Mouse (Mus musculus) MEL (cell line): ENCODE measurements around the gene Mcm9. TPM values are rescaled to one million over a fixed set of nuclear protein-coding genes. Genes with fewer than 3 reads are reported as not detected.
"Not testable (repeated sequence)": the region's sequence is repeated elsewhere in the genome, so short reads cannot be mapped to it uniquely, and the experiment has no call there.

Experiments
- DNase-seq: peaks from one replicate; pipeline ENCODE4 v3.0.0; 2011; ENCODE audit warnings: low read depth, low spot score
- H3K27ac ChIP-seq: 2 replicates; pipeline ENCODE4 v1.5.1; 2012; ENCODE audit warnings: low read depth, mild to moderate bottlenecking, control low read depth, low read length, moderate library complexity; ENCODE audit not compliant: control insufficient read depth
- H3K27me3 ChIP-seq, 2 experiments: fragments of 150-350 bp in 1 of 2; sonication (generic) in 1 of 2; 2 replicates each; pipeline ENCODE4 v1.6.1; 2012; ENCODE audit warnings: low read length in 2 of 2, mild to moderate bottlenecking in 2 of 2, improper control_type of control experiment in 1 of 2, moderate library complexity in 1 of 2; ENCODE audit not compliant: insufficient read depth in 2 of 2, control insufficient read depth in 1 of 2
- H3K36me3 ChIP-seq, 2 experiments: 2 replicates each; pipeline ENCODE4 v1.6.1; 2012 to 2014; ENCODE audit warnings: low read length in 2 of 2, improper control_type of control experiment in 1 of 2, inconsistent platforms in 1 of 2, mild to moderate bottlenecking in 1 of 2; ENCODE audit not compliant: insufficient read depth in 2 of 2, control insufficient read depth in 1 of 2
- H3K4me1 ChIP-seq, 2 experiments: fragments of 150-350 bp in 1 of 2; sonication (generic) in 1 of 2; 2 replicates each; pipeline ENCODE4 v1.6.1; 2012; ENCODE audit warnings: low read length in 2 of 2, improper control_type of control experiment in 1 of 2, mild to moderate bottlenecking in 1 of 2; ENCODE audit not compliant: insufficient read depth in 2 of 2, control insufficient read depth in 1 of 2
- H3K4me3 ChIP-seq, 2 experiments: fragments of 150-350 bp in 1 of 2; sonication (generic) in 1 of 2; 2 replicates each; pipeline ENCODE4 v1.5.1; 2012; ENCODE audit warnings: low read depth in 2 of 2, low read length in 2 of 2, mild to moderate bottlenecking in 2 of 2, moderate library complexity in 2 of 2, control low read depth in 1 of 2, improper control_type of control experiment in 1 of 2; ENCODE audit not compliant: control insufficient read depth in 1 of 2, insufficient read depth in 1 of 2
- H3K79me2 ChIP-seq: 2 replicates; pipeline ENCODE4 v1.6.1; 2012; ENCODE audit warnings: mild to moderate bottlenecking, low read length, moderate library complexity; ENCODE audit not compliant: control insufficient read depth, poor library complexity, insufficient read depth
- H3K9ac ChIP-seq: 2 replicates; pipeline ENCODE4 v1.6.1; 2012; ENCODE audit warnings: low read depth, mild to moderate bottlenecking, control low read depth, low read length, moderate library complexity; ENCODE audit not compliant: control insufficient read depth, poor library complexity, severe bottlenecking
- H3K9me3 ChIP-seq: fragments of 150-350 bp; sonication (generic); replicated peaks from 2 replicates; pipeline ENCODE4 v1.6.1; 2012; ENCODE audit warnings: mild to moderate bottlenecking, low read length, improper control_type of control experiment, moderate library complexity; ENCODE audit not compliant: insufficient read depth
- CHD2 ChIP-seq: IDR thresholded peaks from 2 replicates; pipeline ENCODE4 v1.6.1; 2011; ENCODE audit warnings: low read length, improper control_type of control experiment
- CTCF ChIP-seq, 3 experiments: IDR thresholded peaks in 2 of 3; conservative IDR thresholded peaks in 1 of 3; 2 replicates each; pipeline ENCODE4 v1.5.1; 2011 to 2012; ENCODE audit warnings: low read length in 3 of 3, low read depth in 2 of 3, mild to moderate bottlenecking in 2 of 3, improper control_type of control experiment in 1 of 3, inconsistent platforms in 1 of 3, mixed read lengths in 1 of 3, moderate library complexity in 1 of 3; ENCODE audit not compliant: control insufficient read depth in 1 of 3, insufficient read depth in 1 of 3, poor library complexity in 1 of 3, severe bottlenecking in 1 of 3
- ETS1 ChIP-seq: IDR thresholded peaks from 2 replicates; pipeline ENCODE4 v1.6.1; 2012; ENCODE audit warnings: low read depth, mild to moderate bottlenecking, inconsistent platforms, low read length, improper control_type of control experiment, moderate library complexity
- GABPA ChIP-seq: IDR thresholded peaks from 2 replicates; pipeline ENCODE4 v1.6.1; 2012; ENCODE audit warnings: low read depth, mild to moderate bottlenecking, inconsistent platforms, low read length, improper control_type of control experiment, moderate library complexity
- GATA1 ChIP-seq: IDR thresholded peaks from 2 replicates; pipeline ENCODE4 v1.6.1; 2011; ENCODE audit warnings: low read depth, low read length, improper control_type of control experiment
- MAFK ChIP-seq: IDR thresholded peaks from 2 replicates; pipeline ENCODE4 v1.6.1; 2011; ENCODE audit warnings: low read depth, mild to moderate bottlenecking, low read length, improper control_type of control experiment, borderline replicate concordance
- MAZ ChIP-seq: IDR thresholded peaks from 2 replicates; pipeline ENCODE4 v1.6.1; 2012; ENCODE audit warnings: low read depth, mild to moderate bottlenecking, inconsistent platforms, low read length, improper control_type of control experiment
- NRF1 ChIP-seq: IDR thresholded peaks from 2 replicates; pipeline ENCODE4 v1.6.1; 2014; ENCODE audit warnings: low read depth, mild to moderate bottlenecking, inconsistent platforms, low read length, improper control_type of control experiment, moderate library complexity; ENCODE audit not compliant: poor library complexity, insufficient read depth, severe bottlenecking
- RAD21 ChIP-seq: IDR thresholded peaks from 2 replicates; pipeline ENCODE4 v1.6.1; 2011; ENCODE audit warnings: mild to moderate bottlenecking, low read depth, low read length, improper control_type of control experiment
- SIN3A ChIP-seq: IDR thresholded peaks from 2 replicates; pipeline ENCODE4 v1.6.1; 2012; ENCODE audit warnings: low read length, improper control_type of control experiment, inconsistent platforms
- SMC3 ChIP-seq: IDR thresholded peaks from 2 replicates; pipeline ENCODE4 v1.6.1; 2011; ENCODE audit warnings: low read depth, low read length, improper control_type of control experiment
- UBTF ChIP-seq: IDR thresholded peaks from 2 replicates; pipeline ENCODE4 v1.6.1; 2012; ENCODE audit warnings: low read depth, mild to moderate bottlenecking, inconsistent platforms, low read length, improper control_type of control experiment, moderate library complexity, borderline replicate concordance; ENCODE audit not compliant: insufficient read depth
- USF1 ChIP-seq: IDR thresholded peaks from 2 replicates; pipeline ENCODE4 v1.6.1; 2014; ENCODE audit warnings: low read depth, mild to moderate bottlenecking, inconsistent platforms, low read length, improper control_type of control experiment, moderate library complexity
- ZKSCAN1 ChIP-seq: IDR thresholded peaks from 2 replicates; pipeline ENCODE4 v1.6.1; 2012; ENCODE audit warnings: low read depth, mild to moderate bottlenecking, inconsistent platforms, low read length, improper control_type of control experiment, moderate library complexity
- polyA plus RNA-seq, 2 experiments: library from polyadenylated mRNA; stranded (reverse) in 1 of 2; unstranded in 1 of 2; fragments of >175 nt in 1 of 2; fragments of >200 nt in 1 of 2; gene quantifications; 2 replicates each; pipeline versions ENCODE4 v1.2.1 to v1.2.4; 2012; ENCODE audit warnings: low replicate concordance in 2 of 2, low read depth in 1 of 2; ENCODE audit not compliant: insufficient read length in 2 of 2, insufficient read depth in 1 of 2, missing spikeins in 1 of 2
- total RNA-seq: library from RNA; depleted of rRNA; stranded (reverse); fragments of 300-350 nt; gene quantifications from 2 replicates; pipeline ENCODE4 v1.2.3, GENCODE M21; 2012; rRNA removed

Gene Mcm9
- total RNA-seq (5.2 and 5.3 TPM in 2 replicates), polyA plus RNA-seq (10 to 100 TPM in 1 of 2 experiments, not detected in 1; 12.6 TPM)

DNA sequence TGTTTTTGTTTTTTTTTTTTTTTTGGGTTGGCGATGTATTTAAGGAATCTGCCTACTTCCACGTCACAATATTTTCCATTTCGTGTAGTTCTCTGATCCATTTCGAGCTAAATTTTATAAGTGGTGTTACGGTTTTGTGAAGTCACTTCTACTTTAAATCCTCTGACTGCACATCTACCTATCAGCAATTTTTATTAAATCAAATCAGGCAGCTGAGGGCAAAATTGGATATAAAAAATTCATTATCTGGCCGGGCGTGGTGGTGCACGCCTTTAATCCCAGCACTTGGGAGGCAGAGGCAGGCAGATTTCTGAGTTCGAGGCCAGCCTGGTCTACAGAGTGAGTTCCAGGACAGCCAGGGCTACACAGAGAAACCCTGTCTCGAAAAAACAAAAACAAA lies at the start of gene Mcm9:
Gene Mcm9, minus strand, starts transcription at position 101 of the 400 bp plus-strand sequence.
- H3K9ac ChIP-seq: peak within 1 kb of the TSS; percentile 100
- DNase-seq, H3K27me3 ChIP-seq: not testable (repeated sequence)
- peaks cover 0 to 10% of the 10 kb centered on the region in 2 experiments; a peak in 2 of 4 replicates for H3K36me3 ChIP-seq
- TF ChIP-seq SIN3A: 0 out of 2 replicates have a peak, but pooled peaks have one; percentile 10
- TF ChIP-seq, all 39 proteins: peak for 1; not testable (repeated sequence) for 38
- not testable (repeated sequence) for H3K9me3 ChIP-seq, H3K4me1 ChIP-seq, H3K79me2 ChIP-seq
- Histone ChIP-seq H3K4me3 (peak within 1 kb of the TSS; percentile 63 to 99), H3K27ac (peak within 1 kb of the TSS; percentile 87)

DNA sequence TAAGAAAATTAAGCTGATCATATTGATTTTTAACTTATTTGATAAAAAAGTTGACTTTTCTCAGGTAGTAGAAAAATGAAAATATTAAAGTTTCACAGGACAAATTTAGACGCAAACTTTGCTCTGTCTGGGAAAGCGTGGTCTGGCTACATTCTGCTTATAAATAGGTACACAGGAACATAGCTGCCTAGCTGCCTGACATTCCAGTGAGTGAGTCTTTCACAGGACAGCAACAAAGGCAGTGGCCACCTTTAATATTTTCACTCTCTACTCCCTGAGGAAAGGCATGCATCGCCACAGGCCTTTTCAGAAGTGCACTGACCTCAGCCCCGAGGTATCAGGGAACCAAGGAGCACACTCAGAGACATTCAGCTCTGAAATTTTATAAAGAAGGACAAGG lies 31.5 kb upstream of the Mcm9 start:
- no peak overlapping the region for H3K27ac ChIP-seq
- no peak overlapping the region for H3K9ac ChIP-seq
- no peaks in the 10 kb centered on the region for H3K79me2 ChIP-seq
- H3K9me3 ChIP-seq: no peaks in the 10 kb centered on the region
- no peak for DNase-seq
- peaks cover 0 to 9% of the 10 kb centered on the region in 2 experiments; a peak in 2 of 4 replicates for H3K27me3 ChIP-seq
- H3K4me1 ChIP-seq: no peaks in the 10 kb centered on the region
- H3K36me3 ChIP-seq: no peaks in the 10 kb centered on the region
- TF ChIP-seq GATA1 (no peak), NRF1 (no peak), MAZ (no peak), CHD2 (no peak), UBTF (no peak), ZKSCAN1 (no peak), MAFK (no peak), USF1 (no peak), GABPA (no peak), ETS1 (no peak)
- TF ChIP-seq, all 39 proteins: peak for 0
- no peak overlapping the region for H3K4me3 ChIP-seq

DNA sequence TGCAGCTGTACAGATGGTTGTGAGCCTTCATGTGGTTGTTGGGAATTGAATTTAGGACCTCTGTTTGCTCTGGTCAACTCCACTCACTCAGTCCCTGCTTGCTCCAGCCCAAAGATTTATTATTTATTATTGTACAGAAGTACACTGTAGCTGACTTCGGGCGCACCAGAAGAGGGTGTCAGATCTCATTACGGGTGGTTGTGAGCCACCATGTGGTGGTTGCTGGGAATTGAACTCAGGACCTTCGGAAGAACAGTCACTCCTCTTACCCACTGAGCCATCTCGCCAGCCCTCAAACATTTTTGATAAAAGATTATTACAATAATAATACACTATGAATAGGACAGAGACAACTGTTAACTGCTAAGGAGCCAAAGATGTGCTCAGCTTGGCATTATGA lies 24.0 kb upstream of the Mcm9 start:
- H3K9ac ChIP-seq, H3K36me3 ChIP-seq, H3K4me3 ChIP-seq, H3K27me3 ChIP-seq, H3K9me3 ChIP-seq, H3K79me2 ChIP-seq, H3K27ac ChIP-seq, H3K4me1 ChIP-seq: not testable (repeated sequence)
- DNase-seq: peak; percentile 14
- peak; percentile 18 for TF ChIP-seq RAD21
- TF ChIP-seq CTCF (IDR thresholded peaks at IDR 0.05 in 2 of 3, conservative IDR thresholded peaks at IDR 0.05 in 1 of 3; ENCODE audit: control insufficient read depth in 1 of 3, insufficient read depth in 1 of 3, low read depth in 2 of 3, low read length in 3 of 3, poor library complexity in 1 of 3, severe bottlenecking in 1 of 3): peak in 2 of 3 experiments; percentile 15 to 44; a peak in 2 of 6 replicates
- peak; percentile 50 for TF ChIP-seq SMC3
